Mouse (Mus musculus): ENCODE measurements around the gene Hexdc. TPM values are rescaled to one million over a fixed set of nuclear protein-coding genes. Genes with fewer than 3 reads are reported as not detected.

The Hexdc gene
- polyA plus RNA-seq, 1 experiment: 18.3 TPM

DNA sequence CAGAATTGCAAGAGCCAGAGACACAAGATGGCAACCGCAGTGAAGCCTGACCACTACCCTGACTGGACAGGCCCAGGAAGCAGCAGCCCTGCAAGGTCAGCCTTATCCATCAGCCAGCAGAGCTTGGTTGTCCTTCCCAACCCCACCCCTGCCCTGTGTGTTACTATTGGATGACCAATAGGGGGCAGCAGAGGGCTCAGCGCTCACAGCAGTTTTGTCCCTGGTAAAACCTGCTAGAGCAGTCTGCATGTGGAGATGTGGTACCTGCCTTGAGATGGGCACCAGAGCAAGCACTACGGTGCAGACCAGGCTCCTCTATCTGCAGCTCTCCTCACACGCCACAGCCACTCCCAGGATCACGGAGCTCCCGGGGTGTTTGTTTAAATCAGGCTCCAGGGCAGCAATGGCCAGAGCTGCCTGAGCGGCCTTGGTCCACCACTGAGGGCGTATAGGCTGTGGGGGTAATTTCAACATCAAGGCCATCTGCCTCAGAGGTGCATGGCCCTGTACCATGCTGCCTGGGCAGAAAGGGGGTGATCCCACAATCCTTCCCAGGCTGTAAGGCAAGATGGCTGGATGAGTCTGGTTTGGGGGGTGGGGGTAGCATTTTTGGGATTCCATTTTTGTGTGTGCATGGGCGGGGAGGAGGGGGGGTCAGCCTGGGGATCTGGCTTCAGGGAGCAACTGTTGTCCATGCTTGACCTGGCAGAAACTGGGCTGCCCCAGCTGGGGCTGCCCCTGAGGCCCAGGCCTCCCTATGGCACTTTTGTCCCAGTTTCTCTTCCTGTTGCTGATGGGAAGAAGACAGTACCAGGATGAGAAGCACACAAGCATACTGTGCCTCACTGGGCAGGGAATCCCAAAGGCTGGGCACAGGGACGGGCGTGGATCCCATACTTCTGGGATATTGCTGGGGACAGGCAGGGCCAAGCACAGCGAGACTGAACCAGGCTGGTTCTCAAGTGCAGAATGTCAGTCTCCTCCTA, 27.7 kb upstream of the Hexdc start:
- 62% methylated on average over 12 of the region's 12 CpGs for WGBS
- H3K36me3 ChIP-seq (ENCODE audit: control insufficient read depth, insufficient read depth, low read length): no peaks in the 10 kb centered on the region
- DNase-seq: peak; percentile 69
- H3K27ac ChIP-seq (ENCODE audit: insufficient read depth, low read depth, low read length): no peak overlapping the region
- TF ChIP-seq CTCF (conservative IDR thresholded peaks at IDR 0.05; ENCODE audit: insufficient read depth, insufficient read length, low read depth, low read length) (peak; percentile 95), POLR2A (IDR thresholded peaks at IDR 0.05; ENCODE audit: low read depth, low read length) (no peak)
- no peaks in the 10 kb centered on the region for H3K27me3 ChIP-seq (replicated peaks; ENCODE audit: control insufficient read depth, insufficient read depth, low read length)
- H3K4me1 ChIP-seq (ENCODE audit: control insufficient read depth, insufficient read depth, low read length): no peaks in the 10 kb centered on the region
- H3K4me3 ChIP-seq (ENCODE audit: insufficient read depth, low read depth, low read length): no peak overlapping the region

DNA sequence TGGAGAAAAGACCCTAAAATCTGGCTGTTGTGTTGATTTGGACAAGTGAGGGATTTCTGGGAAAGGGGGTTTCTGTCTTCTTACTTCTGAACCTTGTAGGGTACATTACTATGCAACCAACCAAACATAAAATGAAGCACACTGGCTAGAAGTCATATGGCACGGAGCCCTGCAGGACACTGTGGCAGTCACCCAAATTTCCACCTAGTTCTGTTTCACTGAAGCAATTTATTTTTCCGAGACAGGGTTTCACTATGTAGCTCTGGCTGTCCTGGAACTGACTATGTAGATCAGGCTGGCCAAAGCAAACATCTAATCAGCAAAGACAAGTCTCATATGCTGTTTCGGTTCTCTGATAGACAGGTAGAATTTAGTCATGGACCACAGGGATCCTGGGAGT, 14.6 kb upstream of the Hexdc start:
- Histone ChIP-seq H3K36me3 (ENCODE audit: control insufficient read depth, insufficient read depth, low read length) (no peaks in the 10 kb centered on the region), H3K27ac (ENCODE audit: insufficient read depth, low read depth, low read length) (peak overlapping the region; percentile 12; the same call in 1 of the 2 replicates), H3K4me3 (ENCODE audit: insufficient read depth, low read depth, low read length) (no peak overlapping the region), H3K4me1 (ENCODE audit: control insufficient read depth, insufficient read depth, low read length) (no peaks in the 10 kb centered on the region), H3K27me3 (replicated peaks; ENCODE audit: control insufficient read depth, insufficient read depth, low read length) (no peaks in the 10 kb centered on the region)
- TF ChIP-seq POLR2A (IDR thresholded peaks at IDR 0.05; ENCODE audit: low read depth, low read length): no peak
- TF ChIP-seq CTCF (conservative IDR thresholded peaks at IDR 0.05; ENCODE audit: insufficient read depth, insufficient read length, low read depth, low read length): no peak
- peak; percentile 82 for DNase-seq
- 54% methylated on average over 3 of the region's 3 CpGs for WGBS

DNA sequence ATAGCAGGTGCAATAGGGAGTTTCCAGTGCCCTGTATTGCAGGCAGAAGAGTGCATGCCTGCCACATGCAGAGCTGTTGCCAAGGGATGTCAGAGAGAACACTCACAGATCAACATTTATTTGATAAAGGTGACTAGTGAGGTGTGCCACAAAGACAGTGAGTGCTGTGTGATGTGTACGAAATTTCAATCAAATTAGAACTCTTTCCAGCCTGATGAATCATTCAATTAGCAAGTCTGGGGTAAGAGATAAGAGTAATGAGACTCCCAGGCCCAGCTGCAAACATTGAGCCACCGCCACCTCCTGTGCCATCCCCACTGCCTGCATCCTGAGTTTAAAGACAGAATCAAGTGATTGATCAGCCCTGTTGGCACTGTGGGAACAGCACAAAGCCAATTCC, 11.5 kb upstream of the Hexdc start:
- TF ChIP-seq POLR2A (IDR thresholded peaks at IDR 0.05; ENCODE audit: low read depth, low read length) (no peak), CTCF (conservative IDR thresholded peaks at IDR 0.05; ENCODE audit: insufficient read depth, insufficient read length, low read depth, low read length) (no peak)
- WGBS: 83% methylated on average over 2 of the region's 2 CpGs
- H3K27ac ChIP-seq (ENCODE audit: insufficient read depth, low read depth, low read length): no peak overlapping the region

DNA sequence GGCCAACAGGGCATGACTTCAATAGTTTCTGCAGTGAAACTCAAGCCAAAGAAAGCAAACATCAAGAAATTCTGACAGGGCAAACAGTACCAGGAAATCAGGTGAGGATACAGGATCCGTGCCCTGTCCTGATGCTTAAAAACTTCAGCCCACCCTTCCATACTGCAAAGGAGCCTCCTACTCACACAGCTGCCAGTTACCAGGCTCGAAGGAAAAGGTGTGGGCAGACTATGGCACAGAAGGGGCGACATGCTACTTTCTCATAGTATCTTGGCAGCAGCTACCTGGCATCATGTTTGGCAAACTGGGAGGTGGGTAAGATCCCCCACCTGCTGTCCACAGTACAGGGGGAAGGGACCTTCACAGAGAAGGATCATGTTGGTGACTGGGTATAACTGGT, 10.8 kb upstream of the Hexdc start:
- Histone ChIP-seq H3K27me3 (replicated peaks; ENCODE audit: control insufficient read depth, insufficient read depth, low read length) (no peaks in the 10 kb centered on the region), H3K4me3 (ENCODE audit: insufficient read depth, low read depth, low read length) (no peak overlapping the region), H3K27ac (ENCODE audit: insufficient read depth, low read depth, low read length) (no peak overlapping the region), H3K4me1 (ENCODE audit: control insufficient read depth, insufficient read depth, low read length) (no peaks in the 10 kb centered on the region), H3K36me3 (ENCODE audit: control insufficient read depth, insufficient read depth, low read length) (no peaks in the 10 kb centered on the region)
- 54% methylated on average over 3 of the region's 3 CpGs for WGBS
- TF ChIP-seq POLR2A (IDR thresholded peaks at IDR 0.05; ENCODE audit: low read depth, low read length) (no peak), CTCF (conservative IDR thresholded peaks at IDR 0.05; ENCODE audit: insufficient read depth, insufficient read length, low read depth, low read length) (no peak)
- no peak for DNase-seq

More for the DNA sequence above, 11.5 kb upstream of the Hexdc start:
- Histone ChIP-seq H3K27me3 (replicated peaks; ENCODE audit: control insufficient read depth, insufficient read depth, low read length) (no peaks in the 10 kb centered on the region), H3K4me3 (ENCODE audit: insufficient read depth, low read depth, low read length) (no peak overlapping the region), H3K36me3 (ENCODE audit: control insufficient read depth, insufficient read depth, low read length) (no peaks in the 10 kb centered on the region), H3K4me1 (ENCODE audit: control insufficient read depth, insufficient read depth, low read length) (no peaks in the 10 kb centered on the region)
- DNase-seq: no peak

DNA sequence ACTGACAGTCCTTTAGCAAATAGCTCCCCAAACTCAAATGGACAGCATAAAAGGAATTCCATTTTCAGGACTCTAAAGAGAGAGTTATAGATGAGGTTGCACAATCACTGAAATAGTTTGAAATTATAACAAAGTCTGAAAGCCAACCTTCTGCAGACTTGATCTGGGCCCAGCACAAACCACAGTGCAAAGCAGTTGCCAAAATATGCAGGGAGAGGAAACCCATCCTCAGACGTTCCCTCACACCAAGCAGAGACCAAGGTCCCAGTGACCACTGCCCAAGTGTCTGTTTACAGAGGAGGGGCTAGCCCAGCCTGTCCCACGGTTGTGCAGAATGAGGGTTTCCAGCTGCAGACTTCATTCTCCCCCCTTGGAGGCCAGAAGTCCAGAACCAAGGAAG, 5.6 kb upstream of the Hexdc start:
- no peaks in the 10 kb centered on the region for H3K36me3 ChIP-seq (ENCODE audit: control insufficient read depth, insufficient read depth, low read length)
- WGBS: 39% methylated on average over 2 of the region's 2 CpGs
- no peak overlapping the region for H3K27ac ChIP-seq (ENCODE audit: insufficient read depth, low read depth, low read length)
- H3K4me1 ChIP-seq (ENCODE audit: control insufficient read depth, insufficient read depth, low read length): peaks cover 5% of the 10 kb centered on the region; the same call in 1 of the 2 replicates
- no peak overlapping the region for H3K4me3 ChIP-seq (ENCODE audit: insufficient read depth, low read depth, low read length)
- no peaks in the 10 kb centered on the region for H3K27me3 ChIP-seq (replicated peaks; ENCODE audit: control insufficient read depth, insufficient read depth, low read length)
- DNase-seq: no peak
- TF ChIP-seq POLR2A (IDR thresholded peaks at IDR 0.05; ENCODE audit: low read depth, low read length) (no peak), CTCF (conservative IDR thresholded peaks at IDR 0.05; ENCODE audit: insufficient read depth, insufficient read length, low read depth, low read length) (no peak)

DNA sequence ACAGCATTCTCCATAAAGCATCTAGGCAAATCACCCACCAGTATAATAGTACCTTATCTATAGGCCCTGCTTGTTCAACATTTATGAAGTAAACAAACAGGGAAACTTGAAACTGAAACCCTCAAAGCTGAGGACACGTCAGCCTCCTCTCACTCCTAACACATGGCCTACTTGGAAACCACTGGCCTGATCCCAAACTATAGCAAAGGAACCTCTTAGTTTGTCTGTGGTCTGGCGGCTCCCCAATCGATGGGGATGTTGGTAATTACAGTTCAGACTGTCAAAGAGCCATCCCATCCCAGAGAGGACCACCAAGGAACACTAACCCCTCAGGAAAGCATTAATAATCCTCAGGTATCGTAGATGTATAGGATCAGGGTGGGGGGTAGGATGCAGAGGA, 4.4 kb upstream of the Hexdc start:
- no peak for DNase-seq
- Histone ChIP-seq H3K27ac (ENCODE audit: insufficient read depth, low read depth, low read length) (no peak overlapping the region), H3K36me3 (ENCODE audit: control insufficient read depth, insufficient read depth, low read length) (no peaks in the 10 kb centered on the region), H3K4me3 (ENCODE audit: insufficient read depth, low read depth, low read length) (no peak overlapping the region), H3K4me1 (ENCODE audit: control insufficient read depth, insufficient read depth, low read length) (peaks cover 5% of the 10 kb centered on the region; the same call in 1 of the 2 replicates), H3K27me3 (replicated peaks; ENCODE audit: control insufficient read depth, insufficient read depth, low read length) (no peaks in the 10 kb centered on the region)
- TF ChIP-seq CTCF (conservative IDR thresholded peaks at IDR 0.05; ENCODE audit: insufficient read depth, insufficient read length, low read depth, low read length): no peak
- no peak for TF ChIP-seq POLR2A (IDR thresholded peaks at IDR 0.05; ENCODE audit: low read depth, low read length)
- WGBS: 82% methylated on average over 4 of the region's 4 CpGs

DNA sequence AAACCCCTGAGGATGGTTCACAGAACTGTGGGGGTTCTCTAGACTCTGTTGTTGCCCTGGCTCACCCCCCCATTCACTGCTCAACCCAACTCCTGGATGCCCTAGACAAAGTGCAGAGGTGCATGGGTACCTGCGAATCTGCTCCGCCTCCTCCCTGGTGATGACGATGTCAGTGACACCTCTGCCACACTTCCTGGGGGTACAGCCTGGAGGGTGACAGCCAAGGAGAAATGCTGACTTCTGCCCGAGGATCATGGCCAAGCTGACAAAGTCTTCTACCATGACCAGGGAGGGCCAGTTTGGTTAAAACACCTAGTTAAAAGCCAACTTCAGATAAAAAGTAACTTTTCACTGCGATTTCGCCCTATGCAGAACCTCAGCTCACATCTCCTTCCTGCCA, 3.5 kb upstream of the Hexdc start:
- TF ChIP-seq POLR2A (IDR thresholded peaks at IDR 0.05; ENCODE audit: low read depth, low read length): no peak
- no peak for TF ChIP-seq CTCF (conservative IDR thresholded peaks at IDR 0.05; ENCODE audit: insufficient read depth, insufficient read length, low read depth, low read length)
- Histone ChIP-seq H3K36me3 (ENCODE audit: control insufficient read depth, insufficient read depth, low read length) (no peaks in the 10 kb centered on the region), H3K4me3 (ENCODE audit: insufficient read depth, low read depth, low read length) (no peak overlapping the region), H3K27ac (ENCODE audit: insufficient read depth, low read depth, low read length) (no peak overlapping the region), H3K27me3 (replicated peaks; ENCODE audit: control insufficient read depth, insufficient read depth, low read length) (no peaks in the 10 kb centered on the region), H3K4me1 (ENCODE audit: control insufficient read depth, insufficient read depth, low read length) (peaks cover 9% of the 10 kb centered on the region; the same call in 1 of the 2 replicates)
- WGBS: 72% methylated on average over 6 of the region's 6 CpGs
- DNase-seq: peak; percentile 83

Data from kidney, adult 2 months (tissue).